Mouse (Mus musculus): ENCODE results near the gene Csn1s2b. TPM values are rescaled to one million over a fixed set of nuclear protein-coding genes. Genes with fewer than 3 reads are reported as not detected.

Gene Csn1s2b
- total and polyA plus RNA-seq, 2 experiments from 2014 or later = not detected

- Histone ChIP-seq H3K4me2 (ENCODE audit: low read depth, low read length) (no peak within 1 kb of the TSS), H3K27me3 (ENCODE audit: control insufficient read depth, insufficient read depth, low read length) (no peaks in the 10 kb centered on the region), H3K27ac (ENCODE audit: low read depth) (no peak within 1 kb of the TSS), H3K4me1 (ENCODE audit: control insufficient read depth, insufficient read depth) (no peaks in the 10 kb centered on the region), H3K4me3 (ENCODE audit: low read depth, low read length) (no peak within 1 kb of the TSS), H3K9me3 (replicated peaks; ENCODE audit: control insufficient read depth, low read length) (no peaks in the 10 kb centered on the region), H3K9ac (replicated peaks; ENCODE audit: low read depth, low read length) (no peak within 1 kb of the TSS), H3K36me3 (replicated peaks; ENCODE audit: control insufficient read depth, insufficient read depth, low read length) (no peaks in the 10 kb centered on the region)
- 41% methylated on average over 1 of the region's 1 CpGs for WGBS
- no peak for ATAC-seq (ENCODE audit: insufficient read depth, low read depth)
- TF ChIP-seq CTCF (IDR thresholded peaks at IDR 0.05; ENCODE audit: low read depth) (no peak), EP300 (IDR thresholded peaks at IDR 0.05; ENCODE audit: low read depth) (no peak)
- no peak for DNase-seq (ENCODE audit: low spot score)
Measured at GRCm38 (mm10) chr5:87825386-87825785, 17.5 kb downstream of the Csn1s2b start, which contains the start of gene Prr27. Gene Prr27, plus strand, starts transcription at chr5:87825686.

GRCm38 (mm10) chr5:87855136-87855716 lies 47.3 kb downstream of the Csn1s2b start:
- H3K27ac ChIP-seq (ENCODE audit: low read depth) = no peak overlapping the region
- no peaks in the 10 kb centered on the region for H3K9me3 ChIP-seq (replicated peaks; ENCODE audit: control insufficient read depth, low read length)
- no peaks in the 10 kb centered on the region for H3K27me3 ChIP-seq (ENCODE audit: control insufficient read depth, insufficient read depth, low read length)
- no peak overlapping the region for H3K4me2 ChIP-seq (ENCODE audit: low read depth, low read length)
- no peak overlapping the region for H3K9ac ChIP-seq (replicated peaks; ENCODE audit: low read depth, low read length)
- H3K36me3 ChIP-seq (replicated peaks; ENCODE audit: control insufficient read depth, insufficient read depth, low read length) = no peaks in the 10 kb centered on the region
- DNase-seq (ENCODE audit: low spot score) = no peak
- no peak for ATAC-seq (ENCODE audit: insufficient read depth, low read depth)
- 64% methylated on average over 3 of the region's 3 CpGs for WGBS
- H3K4me3 ChIP-seq (ENCODE audit: low read depth, low read length) = no peak overlapping the region
- H3K4me1 ChIP-seq (ENCODE audit: control insufficient read depth, insufficient read depth) = no peaks in the 10 kb centered on the region
- TF ChIP-seq EP300 (IDR thresholded peaks at IDR 0.05; ENCODE audit: low read depth) = no peak
- TF ChIP-seq CTCF (IDR thresholded peaks at IDR 0.05; ENCODE audit: low read depth) = no peak

- H3K9me3 ChIP-seq (replicated peaks; ENCODE audit: control insufficient read depth, low read length) = no peaks in the 10 kb centered on the region
Measured at GRCm38 (mm10) chr5:87870084-87870483, 62.2 kb downstream of the Csn1s2b start.

GRCm38 (mm10) chr5:87871423-87871822 lies 63.5 kb downstream of the Csn1s2b start:
- Histone ChIP-seq H3K4me1 (ENCODE audit: control insufficient read depth, insufficient read depth) (no peaks in the 10 kb centered on the region), H3K9me3 (replicated peaks; ENCODE audit: control insufficient read depth, low read length) (no peaks in the 10 kb centered on the region), H3K36me3 (replicated peaks; ENCODE audit: control insufficient read depth, insufficient read depth, low read length) (no peaks in the 10 kb centered on the region), H3K4me2 (ENCODE audit: low read depth, low read length) (no peak overlapping the region), H3K4me3 (ENCODE audit: low read depth, low read length) (no peak overlapping the region), H3K9ac (replicated peaks; ENCODE audit: low read depth, low read length) (no peak overlapping the region), H3K27me3 (ENCODE audit: control insufficient read depth, insufficient read depth, low read length) (no peaks in the 10 kb centered on the region), H3K27ac (ENCODE audit: low read depth) (no peak overlapping the region)
- WGBS = 31% methylated on average over 4 of the region's 4 CpGs
- DNase-seq (ENCODE audit: low spot score) (no peak), ATAC-seq (ENCODE audit: insufficient read depth, low read depth) (no peak)
- peak; percentile 20; the same call in 1 of the 2 replicates for TF ChIP-seq CTCF (IDR thresholded peaks at IDR 0.05; ENCODE audit: low read depth)
- TF ChIP-seq EP300 (IDR thresholded peaks at IDR 0.05; ENCODE audit: low read depth) = no peak

More at GRCm38 (mm10) chr5:87870084-87870483, 62.2 kb downstream of the Csn1s2b start:
- WGBS = 56% methylated on average over 2 of the region's 2 CpGs
- Histone ChIP-seq H3K36me3 (replicated peaks; ENCODE audit: control insufficient read depth, insufficient read depth, low read length) (no peaks in the 10 kb centered on the region), H3K9ac (replicated peaks; ENCODE audit: low read depth, low read length) (no peak overlapping the region), H3K4me1 (ENCODE audit: control insufficient read depth, insufficient read depth) (no peaks in the 10 kb centered on the region), H3K27ac (ENCODE audit: low read depth) (no peak overlapping the region), H3K4me2 (ENCODE audit: low read depth, low read length) (no peak overlapping the region), H3K27me3 (ENCODE audit: control insufficient read depth, insufficient read depth, low read length) (no peaks in the 10 kb centered on the region), H3K4me3 (ENCODE audit: low read depth, low read length) (no peak overlapping the region)
- no peak for TF ChIP-seq CTCF (IDR thresholded peaks at IDR 0.05; ENCODE audit: low read depth)
- TF ChIP-seq EP300 (IDR thresholded peaks at IDR 0.05; ENCODE audit: low read depth) = no peak
- no peak for DNase-seq (ENCODE audit: low spot score)
- no peak for ATAC-seq (ENCODE audit: insufficient read depth, low read depth)

Other genes with a start within 250 kb of the Csn1s2b start
- gene Sult1d1, start 239.1 kb upstream of the Csn1s2b start, total RNA-seq (2014; rRNA removed; ENCODE audit: low replicate concordance) = not detected in 2 replicates
- gene Sult1d1, start 239.1 kb upstream of the Csn1s2b start, polyA plus RNA-seq (2015; fragmentation: Nextera tagmentation; extraction: Ambion mirVana) = not detected in 2 replicates
- gene Sult1e1, start 216.5 kb upstream of the Csn1s2b start, total RNA-seq (2014; rRNA removed; ENCODE audit: low replicate concordance) = not detected in 2 replicates
- gene Sult1e1, start 216.5 kb upstream of the Csn1s2b start, polyA plus RNA-seq (2015; fragmentation: Nextera tagmentation; extraction: Ambion mirVana) = not detected in 2 replicates
- gene Csn1s1, start 141.9 kb upstream of the Csn1s2b start, total RNA-seq (2014; rRNA removed; ENCODE audit: low replicate concordance) = not detected in 2 replicates
- gene Csn1s1, start 141.9 kb upstream of the Csn1s2b start, polyA plus RNA-seq (2015; fragmentation: Nextera tagmentation; extraction: Ambion mirVana) = not detected in 2 replicates
- not detected in 2 replicates for gene Csn2, start 108.5 kb upstream of the Csn1s2b start, total RNA-seq (2014; rRNA removed; ENCODE audit: low replicate concordance)
- not detected in 2 replicates for gene Csn2, start 108.5 kb upstream of the Csn1s2b start, polyA plus RNA-seq (2015; fragmentation: Nextera tagmentation; extraction: Ambion mirVana)
- gene Csn1s2a, start 33.5 kb upstream of the Csn1s2b start, total RNA-seq (2014; rRNA removed; ENCODE audit: low replicate concordance) = not detected in 2 replicates
- gene Csn1s2a, start 33.5 kb upstream of the Csn1s2b start, polyA plus RNA-seq (2015; fragmentation: Nextera tagmentation; extraction: Ambion mirVana) = not detected in 2 replicates
- gene Prr27, start 17.6 kb downstream of the Csn1s2b start, total RNA-seq (2014; rRNA removed; ENCODE audit: low replicate concordance) = not detected in 2 replicates
- gene Prr27, start 17.6 kb downstream of the Csn1s2b start, polyA plus RNA-seq (2015; fragmentation: Nextera tagmentation; extraction: Ambion mirVana) = not detected in 2 replicates
- not detected in 2 replicates for gene Odam, start 76.9 kb downstream of the Csn1s2b start, total RNA-seq (2014; rRNA removed; ENCODE audit: low replicate concordance)
- gene Odam, start 76.9 kb downstream of the Csn1s2b start, polyA plus RNA-seq (2015; fragmentation: Nextera tagmentation; extraction: Ambion mirVana) = not detected in 2 replicates
- not detected in 2 replicates for gene Csn3, start 117.5 kb downstream of the Csn1s2b start, total RNA-seq (2014; rRNA removed; ENCODE audit: low replicate concordance)
- not detected in 2 replicates for gene Csn3, start 117.5 kb downstream of the Csn1s2b start, polyA plus RNA-seq (2015; fragmentation: Nextera tagmentation; extraction: Ambion mirVana)
- not detected in 2 replicates for gene 2310003L06Rik, start 161.4 kb downstream of the Csn1s2b start, total RNA-seq (2014; rRNA removed; ENCODE audit: low replicate concordance)
- not detected in 2 replicates for gene 2310003L06Rik, start 161.4 kb downstream of the Csn1s2b start, polyA plus RNA-seq (2015; fragmentation: Nextera tagmentation; extraction: Ambion mirVana)
- not detected in 2 replicates for gene Gm28434, start 161.4 kb downstream of the Csn1s2b start, total RNA-seq (2014; rRNA removed; ENCODE audit: low replicate concordance)
- gene Gm28434, start 161.4 kb downstream of the Csn1s2b start, polyA plus RNA-seq (2015; fragmentation: Nextera tagmentation; extraction: Ambion mirVana) = not detected in 2 replicates
- gene Cabs1, start 171.4 kb downstream of the Csn1s2b start, total RNA-seq (2014; rRNA removed; ENCODE audit: low replicate concordance) = not detected in 2 replicates
- gene Cabs1, start 171.4 kb downstream of the Csn1s2b start, polyA plus RNA-seq (2015; fragmentation: Nextera tagmentation; extraction: Ambion mirVana) = not detected in 2 replicates
- not detected in 2 replicates for gene Smr3a, start 194.5 kb downstream of the Csn1s2b start, total RNA-seq (2014; rRNA removed; ENCODE audit: low replicate concordance)
- not detected in 2 replicates for gene Smr3a, start 194.5 kb downstream of the Csn1s2b start, polyA plus RNA-seq (2015; fragmentation: Nextera tagmentation; extraction: Ambion mirVana)